Mouse (Mus musculus): ENCODE data around the gene Zbtb22.

GRCm38 (mm10) chr17:33899642-33900041 is 16.1 kb upstream of the Zbtb22 start:
- no peak for TF ChIP-seq CTCF (IDR thresholded peaks at IDR 0.05; ENCODE audit: low read depth)
- peak; percentile 43; the same call in 1 of the 2 replicates for TF ChIP-seq EP300 (IDR thresholded peaks at IDR 0.05; ENCODE audit: low read depth)
